Mouse (Mus musculus) forebrain, embryonic 10.5 days (tissue): Measurements from ENCODE around the gene Spata2l. TPM values are rescaled to one million over a fixed set of nuclear protein-coding genes. Genes with fewer than 3 reads are reported as not detected.
"Not testable (repeated sequence)": the region's sequence is repeated elsewhere in the genome, so short reads cannot be mapped to it uniquely, and the experiment has no call there.

Experiments
- DNase-seq: peaks from one replicate; pipeline ENCODE4 v3.0.0-alpha.2; 2017; ENCODE audit warnings: low spot score; ENCODE audit errors: extremely low spot score
- H3K27ac ChIP-seq: fragments of 300-500 bp; sonication (generic); 2 replicates; pipeline ENCODE4 v1.5.1; 2016; ENCODE audit warnings: mild to moderate bottlenecking
- H3K27me3 ChIP-seq: fragments of 300-500 bp; sonication (generic); 2 replicates; pipeline ENCODE4 v1.6.1; 2016; ENCODE audit warnings: mild to moderate bottlenecking; ENCODE audit not compliant: poor library complexity, severe bottlenecking
- H3K36me3 ChIP-seq: fragments of 300-500 bp; sonication (generic); replicated peaks from 2 replicates; pipeline ENCODE4 v1.6.1; 2016; ENCODE audit warnings: mild to moderate bottlenecking, moderate library complexity
- H3K4me1 ChIP-seq: fragments of 300-500 bp; sonication (generic); 2 replicates; pipeline ENCODE4 v1.6.1; 2016
- H3K4me3 ChIP-seq: fragments of 300-500 bp; sonication (generic); 2 replicates; pipeline ENCODE4 v1.5.1; 2016; ENCODE audit warnings: mild to moderate bottlenecking, moderate library complexity
- H3K9me3 ChIP-seq: fragments of 300-500 bp; sonication (generic); 2 replicates; pipeline ENCODE4 v1.6.1; 2016; ENCODE audit warnings: mild to moderate bottlenecking, moderate library complexity
- WGBS: fragments of 180-500 bp; shearing (Covaris S2); methylation state at CpG from one replicate; pipeline ENCODE4 v1.1.7; 2016; 5-methylcytosine and 5-hydroxymethylcytosine counted together
- polyA plus RNA-seq: library from polyadenylated mRNA; unstranded; fragments of >200 nt; fragmentation: Nextera tagmentation; extraction: Ambion mirVana; gene quantifications from 2 replicates; pipeline ENCODE4 v1.2.1, GENCODE M21; 2016

The Spata2l gene
- polyA plus RNA-seq, 1 experiment from 2014 or later, result 1.4 TPM

DNA sequence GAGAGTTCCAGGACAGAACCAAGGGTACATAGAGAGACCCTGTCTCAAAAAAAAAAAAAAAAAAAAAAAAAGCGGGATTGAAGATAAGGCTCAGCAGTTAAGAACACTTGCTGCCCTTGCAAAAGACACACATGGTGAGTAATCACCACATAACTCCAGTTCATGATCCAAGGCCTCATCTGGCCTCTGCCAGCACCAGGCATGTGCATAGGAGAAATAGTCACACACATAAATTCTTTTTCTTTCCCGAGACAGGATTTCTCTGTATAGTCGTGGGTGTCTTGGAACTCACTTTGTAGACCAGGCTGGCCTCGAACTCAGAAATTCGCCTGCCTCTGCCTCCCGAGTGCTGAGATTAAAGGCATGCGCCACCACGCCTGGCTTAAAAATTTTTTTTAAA lies 21.6 kb upstream of the Spata2l start:
- H3K27ac ChIP-seq, H3K4me3 ChIP-seq, H3K9me3 ChIP-seq, H3K27me3 ChIP-seq, DNase-seq: not testable (repeated sequence)
- Histone ChIP-seq H3K36me3 (peaks cover 65% of the 10 kb centered on the region), H3K4me1 (peaks cover 34% of the 10 kb centered on the region)
- WGBS, result 91% methylated on average over 8 of the region's 8 CpGs

DNA sequence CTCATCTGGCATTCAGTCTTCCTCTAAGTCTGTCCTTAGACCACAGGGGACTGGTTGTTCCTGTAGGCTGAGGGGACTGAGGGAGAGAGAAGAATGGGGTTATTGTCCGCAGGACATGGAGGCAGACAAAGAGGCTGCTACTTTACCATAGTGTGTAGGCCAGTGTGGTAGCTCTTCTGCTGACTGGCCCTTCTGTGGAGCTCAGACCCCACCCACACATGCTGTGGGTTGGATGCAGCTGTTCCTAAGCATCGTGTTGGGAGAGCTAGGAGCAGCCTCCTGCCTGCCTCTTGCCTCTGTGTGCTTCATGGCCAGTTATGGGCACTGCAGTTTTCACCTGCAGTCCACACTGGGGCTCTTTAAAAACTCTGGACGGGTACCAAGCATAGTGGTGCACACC lies 21.1 kb upstream of the Spata2l start:
- no peak for DNase-seq
- WGBS, result 71% methylated on average over 3 of the region's 3 CpGs
- H3K4me3 ChIP-seq, result no peak overlapping the region
- peaks cover 39% of the 10 kb centered on the region for H3K4me1 ChIP-seq
- no peaks in the 10 kb centered on the region for H3K27me3 ChIP-seq
- H3K9me3 ChIP-seq, result no peaks in the 10 kb centered on the region
- H3K36me3 ChIP-seq, result peaks cover 64% of the 10 kb centered on the region
- no peak overlapping the region for H3K27ac ChIP-seq

- Histone ChIP-seq H3K9me3 (no peaks in the 10 kb centered on the region), H3K4me3 (peak overlapping the region; percentile 94), H3K36me3 (peaks cover 68% of the 10 kb centered on the region), H3K27me3 (no peaks in the 10 kb centered on the region), H3K4me1 (peaks cover 40% of the 10 kb centered on the region), H3K27ac (no peak overlapping the region)
- WGBS, result 65% methylated on average over 6 of the region's 6 CpGs
- DNase-seq, result no peak
Measured at GRCm38 (mm10) chr8:123255170-123255569, 19.1 kb upstream of the Spata2l start.

DNA sequence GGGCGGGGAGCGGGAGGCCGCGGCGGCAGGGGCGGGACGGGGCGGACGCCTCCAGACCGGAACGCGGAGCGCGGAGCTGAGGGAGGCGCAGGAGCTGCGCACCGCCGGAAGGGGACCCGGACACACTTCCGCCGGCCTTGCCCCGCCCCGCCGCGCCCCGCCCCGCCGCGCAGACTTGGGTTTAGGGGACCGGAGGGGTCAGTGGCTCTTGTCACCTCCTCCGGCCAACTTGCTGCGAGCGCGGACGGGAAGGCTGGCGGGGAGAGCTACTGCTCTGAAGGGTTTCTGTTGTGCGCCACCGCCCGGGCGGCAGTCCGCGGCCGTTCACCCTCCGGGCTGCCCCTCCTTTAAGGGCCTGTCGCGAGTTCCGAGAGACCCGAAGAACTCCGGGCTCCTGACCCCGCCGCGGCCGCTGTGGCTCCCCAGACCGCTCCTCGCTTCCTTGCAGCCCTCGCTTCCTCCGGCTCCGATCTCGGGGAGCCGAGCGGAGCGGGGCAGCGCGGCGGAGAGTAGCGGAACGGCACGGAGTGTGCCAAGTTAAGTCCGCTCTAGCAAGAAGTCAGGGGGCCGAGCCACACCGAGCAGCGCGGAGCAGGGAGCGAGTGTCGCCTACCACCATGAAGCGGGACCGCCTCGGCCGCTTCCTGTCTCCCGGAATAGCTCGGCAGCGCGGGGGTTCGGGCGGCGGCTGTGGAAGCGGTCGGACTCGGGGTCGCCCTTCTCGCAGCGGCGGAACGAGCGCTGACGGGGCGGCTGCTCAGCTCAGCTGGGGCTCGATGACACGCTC lies 18.3 kb upstream of the Spata2l start, which contains the start of the genes Zfp276 and Vps9d1:
Gene Zfp276, plus strand, starts transcription at position 97 of the 787 bp plus-strand sequence.
Gene Vps9d1, minus strand, starts transcription at position 250 of the 787 bp plus-strand sequence.
- peak within 1 kb of the TSS; percentile 93 for H3K27ac ChIP-seq
- H3K4me3 ChIP-seq, result peak within 1 kb of the TSS; percentile 94
- no peaks in the 10 kb centered on the region for H3K27me3 ChIP-seq
- H3K4me1 ChIP-seq, result peaks cover 40% of the 10 kb centered on the region
- H3K9me3 ChIP-seq, result no peaks in the 10 kb centered on the region
- peak; percentile 86 for DNase-seq
- under 1% methylated on average over 99 of the region's 99 CpGs for WGBS
- peaks cover 68% of the 10 kb centered on the region for H3K36me3 ChIP-seq

GRCm38 (mm10) chr8:123253451-123254098 lies 17.5 kb upstream of the Spata2l start:
- peak overlapping the region; percentile 94 for H3K4me3 ChIP-seq
- H3K36me3 ChIP-seq, result peaks cover 68% of the 10 kb centered on the region
- H3K4me1 ChIP-seq, result peaks cover 40% of the 10 kb centered on the region
- under 1% methylated on average over 40 of the region's 40 CpGs for WGBS
- DNase-seq, result no peak
- H3K27ac ChIP-seq, result peak overlapping the region; percentile 93
- no peaks in the 10 kb centered on the region for H3K27me3 ChIP-seq
- no peaks in the 10 kb centered on the region for H3K9me3 ChIP-seq

DNA sequence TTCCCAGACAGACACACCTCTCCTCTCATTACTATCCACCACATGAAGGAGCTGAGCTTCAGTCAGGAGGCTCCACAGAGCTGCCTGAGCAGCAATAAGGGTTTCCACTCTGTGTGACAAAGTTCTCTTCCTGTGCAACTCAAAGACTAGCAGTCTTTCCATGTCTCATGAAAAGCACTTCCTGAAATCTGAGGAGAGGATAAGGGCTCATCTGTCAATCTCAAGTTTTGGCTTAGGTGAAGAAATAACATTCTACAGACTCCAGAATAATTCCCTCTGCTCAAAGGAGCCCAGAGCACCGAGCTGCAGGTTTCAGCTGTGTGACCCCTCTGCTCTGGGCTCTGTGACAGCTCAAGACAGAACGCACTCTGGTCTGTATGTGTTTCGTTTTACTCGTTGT lies 16.9 kb upstream of the Spata2l start:
- Histone ChIP-seq H3K4me1 (peaks cover 40% of the 10 kb centered on the region), H3K4me3 (peak overlapping the region; percentile 94), H3K36me3 (peaks cover 68% of the 10 kb centered on the region), H3K9me3 (no peaks in the 10 kb centered on the region), H3K27me3 (no peaks in the 10 kb centered on the region), H3K27ac (no peak overlapping the region)
- no peak for DNase-seq
- 74% methylated on average over 4 of the region's 4 CpGs for WGBS

- 95% methylated on average over 5 of the region's 5 CpGs for WGBS
- H3K27me3 ChIP-seq, result no peaks in the 10 kb centered on the region
- peaks cover 68% of the 10 kb centered on the region for H3K36me3 ChIP-seq
- H3K9me3 ChIP-seq, result no peaks in the 10 kb centered on the region
- H3K4me1 ChIP-seq, result peaks cover 32% of the 10 kb centered on the region
- H3K4me3 ChIP-seq, result no peak overlapping the region
- H3K27ac ChIP-seq, result no peak overlapping the region
- no peak for DNase-seq
Measured at GRCm38 (mm10) chr8:123250940-123251339, 14.9 kb upstream of the Spata2l start.

DNA sequence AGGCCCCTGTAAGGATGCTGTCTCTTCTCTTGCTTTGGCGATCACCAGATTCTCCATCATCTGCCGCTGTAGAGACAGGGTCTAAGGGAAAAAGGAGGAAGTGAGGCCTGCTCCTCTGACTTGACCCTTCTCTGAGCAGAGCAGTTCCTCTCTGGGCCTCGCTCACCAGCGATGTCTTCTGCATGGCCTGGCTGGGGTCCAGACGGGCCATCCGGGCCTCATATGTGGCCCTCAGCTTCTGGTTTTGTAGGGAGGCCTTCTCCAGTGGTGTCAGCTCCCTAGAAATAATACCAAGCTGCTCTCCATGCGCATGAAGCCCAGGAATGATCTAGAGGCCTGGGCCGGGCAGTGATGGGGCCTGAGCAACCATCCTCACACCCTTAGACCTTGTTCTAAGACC lies 12.6 kb upstream of the Spata2l start:
- H3K4me1 ChIP-seq, result peaks cover 16% of the 10 kb centered on the region
- peaks cover 87% of the 10 kb centered on the region for H3K36me3 ChIP-seq
- WGBS, result 94% methylated on average over 8 of the region's 8 CpGs
- no peaks in the 10 kb centered on the region for H3K9me3 ChIP-seq
- H3K27me3 ChIP-seq, result no peaks in the 10 kb centered on the region
- no peak overlapping the region for H3K4me3 ChIP-seq
- no peak overlapping the region for H3K27ac ChIP-seq
- DNase-seq, result no peak

DNA sequence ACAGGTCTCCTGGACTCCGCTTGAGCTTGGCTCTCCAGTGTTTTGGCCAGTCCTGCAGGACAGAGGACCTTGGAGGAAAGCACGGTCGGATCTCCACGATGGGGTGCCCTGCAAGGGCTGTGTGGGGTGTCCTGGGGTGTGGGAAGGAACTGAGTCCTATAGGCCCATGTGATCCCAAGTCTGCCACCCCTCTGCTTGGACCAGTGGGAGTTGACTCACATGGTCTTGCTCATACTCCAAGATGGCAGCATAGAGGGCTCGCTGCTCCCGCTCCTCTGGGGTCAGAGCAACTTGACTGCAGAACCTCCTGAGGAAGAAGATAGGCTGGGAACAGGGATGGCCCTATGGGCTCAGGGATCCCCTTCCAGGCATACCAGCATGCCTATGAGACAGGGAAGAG lies 11.7 kb upstream of the Spata2l start:
- 96% methylated on average over 6 of the region's 6 CpGs for WGBS
- Histone ChIP-seq H3K4me1 (peaks cover 8% of the 10 kb centered on the region), H3K36me3 (peaks cover 95% of the 10 kb centered on the region), H3K27ac (no peak overlapping the region), H3K9me3 (no peaks in the 10 kb centered on the region), H3K27me3 (no peaks in the 10 kb centered on the region), H3K4me3 (no peak overlapping the region)
- DNase-seq, result no peak

DNA sequence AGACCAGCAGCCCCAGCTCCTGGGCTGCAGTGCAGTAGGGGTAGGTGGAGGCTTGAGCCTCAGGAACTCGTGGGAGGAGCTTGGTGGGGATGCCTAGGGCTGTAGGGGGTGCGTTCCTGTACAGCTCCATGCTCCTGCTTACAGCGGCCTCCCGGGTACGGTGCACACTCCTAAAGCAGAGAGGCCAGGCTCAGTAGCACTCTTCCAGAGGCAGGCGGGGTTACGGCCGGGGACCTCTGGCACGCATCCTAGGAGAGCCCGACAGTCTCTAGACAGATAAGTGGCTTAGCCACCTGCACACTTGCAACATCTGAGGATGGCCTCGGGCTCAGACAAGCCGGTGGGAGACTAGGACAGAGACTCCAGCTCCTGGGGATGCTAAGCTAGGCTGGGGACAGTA lies 9.5 kb upstream of the Spata2l start:
- Histone ChIP-seq H3K36me3 (peaks cover 89% of the 10 kb centered on the region), H3K27me3 (no peaks in the 10 kb centered on the region), H3K9me3 (no peaks in the 10 kb centered on the region), H3K4me3 (no peak overlapping the region), H3K4me1 (no peaks in the 10 kb centered on the region), H3K27ac (no peak overlapping the region)
- 91% methylated on average over 12 of the region's 12 CpGs for WGBS
- no peak for DNase-seq

DNA sequence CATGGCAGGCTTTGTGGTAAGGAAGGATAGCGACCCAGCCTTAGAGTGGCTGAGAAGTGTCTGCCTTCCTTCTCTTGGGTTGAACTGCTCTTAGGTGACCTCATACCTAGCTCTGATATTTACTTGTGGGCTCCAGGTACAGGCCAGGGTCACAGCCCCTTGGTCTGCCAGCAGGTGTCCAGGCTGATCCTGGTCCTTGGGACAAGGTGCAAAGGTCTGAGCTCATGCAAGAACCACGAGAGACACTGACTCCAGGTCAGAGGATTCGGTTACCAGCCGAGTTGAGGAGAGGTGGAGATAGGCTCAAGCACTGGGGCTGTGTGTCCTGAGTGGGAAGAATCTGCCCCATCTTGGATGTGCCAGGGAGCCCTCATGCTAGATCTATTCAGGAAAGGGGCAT lies 8.3 kb upstream of the Spata2l start:
- Histone ChIP-seq H3K9me3 (no peaks in the 10 kb centered on the region), H3K27me3 (no peaks in the 10 kb centered on the region), H3K36me3 (peaks cover 78% of the 10 kb centered on the region), H3K27ac (no peak overlapping the region), H3K4me1 (no peaks in the 10 kb centered on the region), H3K4me3 (no peak overlapping the region)
- 94% methylated on average over 4 of the region's 4 CpGs for WGBS
- no peak for DNase-seq

GRCm38 (mm10) chr8:123243053-123243452 lies 7.0 kb upstream of the Spata2l start:
- no peak overlapping the region for H3K27ac ChIP-seq
- no peak overlapping the region for H3K4me3 ChIP-seq
- no peaks in the 10 kb centered on the region for H3K4me1 ChIP-seq
- WGBS, result 71% methylated on average over 11 of the region's 11 CpGs
- H3K27me3 ChIP-seq, result no peaks in the 10 kb centered on the region
- H3K9me3 ChIP-seq, result no peaks in the 10 kb centered on the region
- no peak for DNase-seq
- H3K36me3 ChIP-seq, result peaks cover 64% of the 10 kb centered on the region
